Mouse (Mus musculus): ENCODE measurements around the gene Sprtn. TPM values are rescaled to one million over a fixed set of nuclear protein-coding genes. Genes with fewer than 3 reads are reported as not detected.

The Sprtn gene
- total RNA-seq, 2 experiments from 2014 or later: 16.0 to 18.9 TPM

GRCm38 (mm10) chr8:124898251-124898905 is 692 bp downstream of the Sprtn start:
- intact Hi-C loops (cut with DNase I): loop anchor here (5.0 kb wide), 1 partner anchor 114 kb away; the partner anchor contains the start of gene Tsnax
- DNase-seq: no peak

GRCm38 (mm10) chr8:124903198-124903597 is 5.5 kb downstream of the Sprtn start:
- DNase-seq: no peak
- intact Hi-C loops (cut with DNase I): no loop called here

- intact Hi-C loops (cut with DNase I): no loop called here
- no peak for DNase-seq
Measured at GRCm38 (mm10) chr8:124905482-124905881, 7.8 kb downstream of the Sprtn start.

GRCm38 (mm10) chr8:124909936-124910335 is 12.2 kb downstream of the Sprtn start:
- DNase-seq: peak; percentile 75 to 84
- intact Hi-C loops (cut with DNase I): loop anchor here (5.0 kb wide), 1 partner anchor 37 kb away; the partner anchor contains the start of gene Egln1

- intact Hi-C loops (cut with DNase I): loop anchor here (5.0 kb wide), 1 partner anchor 37 kb away; the partner anchor contains the start of gene Egln1
Measured at GRCm38 (mm10) chr8:124910349-124910748, 12.7 kb downstream of the Sprtn start.

GRCm38 (mm10) chr8:124911938-124912872 is 14.5 kb downstream of the Sprtn start:
- DNase-seq: no peak
- intact Hi-C loops (cut with DNase I): loop anchor here (5.0 kb wide), 1 partner anchor 35 kb away; the partner anchor contains the start of gene Egln1

More at GRCm38 (mm10) chr8:124910349-124910748, 12.7 kb downstream of the Sprtn start:
- peak; percentile 69 to 75 for DNase-seq

GRCm38 (mm10) chr8:124914061-124914460 is 16.4 kb downstream of the Sprtn start:
- intact Hi-C loops (cut with DNase I): loop anchor here (5.0 kb wide), 1 partner anchor 33 kb away; the partner anchor contains the start of gene Egln1
- DNase-seq: no peak

GRCm38 (mm10) chr8:124917741-124918484 is 20.2 kb downstream of the Sprtn start:
- no peak for DNase-seq
- intact Hi-C loops (cut with DNase I): no loop called here

- peak; percentile 61 to 75 for DNase-seq
- intact Hi-C loops (cut with DNase I): no loop called here
Measured at GRCm38 (mm10) chr8:124921369-124922279, 23.9 kb downstream of the Sprtn start.

- intact Hi-C loops (cut with DNase I): no loop called here
- DNase-seq: no peak
Measured at GRCm38 (mm10) chr8:124922490-124923089, 24.9 kb downstream of the Sprtn start.

GRCm38 (mm10) chr8:124923971-124924652 is 26.4 kb downstream of the Sprtn start:
- intact Hi-C loops (cut with DNase I): loop anchor here (2.0 kb wide), 1 partner anchor 23 kb away; no protein-coding TSS in a partner anchor
- peak; percentile 56 to 62 for DNase-seq

- DNase-seq: no peak
- intact Hi-C loops (cut with DNase I): loop anchor here (2.0 kb wide), 1 partner anchor 21 kb away; no protein-coding TSS in a partner anchor
Measured at GRCm38 (mm10) chr8:124925544-124926266, 28.0 kb downstream of the Sprtn start.

- peak; percentile 83 to 85 for DNase-seq
- intact Hi-C loops (cut with DNase I): no loop called here
Measured at GRCm38 (mm10) chr8:124926351-124926771, 28.7 kb downstream of the Sprtn start.

GRCm38 (mm10) chr8:124929006-124929405 is 31.3 kb downstream of the Sprtn start:
- intact Hi-C loops (cut with DNase I): no loop called here
- DNase-seq: no peak

- peak; percentile 57 to 58 for DNase-seq
- intact Hi-C loops (cut with DNase I): no loop called here
Measured at GRCm38 (mm10) chr8:124930086-124930485, 32.4 kb downstream of the Sprtn start.

GRCm38 (mm10) chr8:124930649-124931048 is 33.0 kb downstream of the Sprtn start:
- DNase-seq: no peak
- intact Hi-C loops (cut with DNase I): no loop called here

GRCm38 (mm10) chr8:124932435-124932834 is 34.7 kb downstream of the Sprtn start:
- no peak for DNase-seq
- intact Hi-C loops (cut with DNase I): no loop called here

- DNase-seq: no peak
Measured at GRCm38 (mm10) chr8:124935116-124935515, 37.4 kb downstream of the Sprtn start.

More at GRCm38 (mm10) chr8:124935116-124935515, 37.4 kb downstream of the Sprtn start:
- intact Hi-C loops (cut with DNase I): no loop called here

All from heart, postnatal 10 days (tissue).